Mouse (Mus musculus) left cerebral cortex, adult 18-20 months (tissue): ENCODE measurements at regions not wholly inside any gene's neighbourhood (a gene's known extent, or its start where the extent isn't known, plus 50 kb on each side); places are given as distances from the start of the nearest gene placed in this dataset.

Experiments
- DNase-seq, 2 experiments: peaks; one replicate each; pipeline ENCODE4 v3.0.0; 2021 to 2022; ENCODE audit warnings: low spot score in 2 of 2, mixed read lengths in 1 of 2

GRCm38 (mm10) chr9:87453261-87453660, 197.9 kb upstream of the Cep162 start:
- DNase-seq: no peak

- no peak for DNase-seq
These were observed 197.2 kb upstream of the Cep162 start for GRCm38 (mm10) chr9:87452571-87452970.

DNA sequence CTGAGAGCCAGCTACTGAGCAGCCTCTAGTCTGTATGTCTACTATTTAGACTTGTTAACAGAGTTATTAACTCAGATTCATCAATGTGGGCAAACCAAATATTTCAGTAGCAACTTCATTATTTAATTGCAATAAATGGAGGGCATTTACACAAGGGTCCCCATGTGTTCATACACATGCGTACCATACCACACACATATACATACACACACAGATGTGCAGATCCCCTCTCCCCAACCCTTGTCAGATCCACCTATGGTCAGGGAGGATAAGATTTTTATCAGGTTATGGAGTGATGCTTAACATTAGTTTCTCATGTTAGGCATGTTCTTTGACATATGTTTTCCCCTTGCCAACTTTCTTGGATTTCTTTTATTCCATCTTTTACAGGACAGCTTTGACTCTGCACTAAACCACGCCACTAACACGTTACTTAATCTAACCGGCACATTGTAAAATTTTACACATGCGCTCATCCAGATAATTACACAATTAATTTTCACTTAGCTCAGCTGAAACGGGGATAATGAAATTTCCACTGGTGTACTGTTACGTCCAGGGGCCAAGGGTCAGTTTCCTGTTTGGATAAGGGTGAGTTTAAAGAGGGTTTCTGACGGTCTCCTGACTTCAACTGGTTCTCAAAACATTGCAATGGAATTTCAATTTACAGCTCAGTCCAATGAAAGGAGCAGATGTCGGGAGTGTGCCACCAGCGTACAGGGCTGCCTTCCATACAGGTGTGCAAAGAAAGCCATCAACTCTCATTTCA, 188.3 kb upstream of the Cep162 start:
- DNase-seq: no peak

DNA sequence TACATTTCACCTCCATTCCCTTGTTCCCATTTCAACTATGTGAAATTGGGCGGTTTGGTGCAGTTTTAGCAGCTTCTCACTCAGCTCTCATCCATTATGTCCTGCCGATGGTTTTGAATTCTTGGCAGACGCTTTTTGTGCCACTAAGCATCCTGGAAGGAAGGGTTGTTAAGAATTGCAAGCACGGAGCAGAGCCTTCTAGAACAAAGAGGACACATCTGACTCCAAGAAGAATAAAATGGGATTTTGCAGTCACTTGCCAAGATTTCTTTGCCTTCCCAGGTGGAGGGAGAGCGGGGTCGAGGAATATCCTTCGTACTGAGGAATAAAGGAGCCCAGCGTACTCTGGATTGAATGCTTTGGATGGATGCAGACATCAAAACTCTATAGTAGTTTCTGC, 176.7 kb upstream of the Cep162 start:
- DNase-seq: no peak

GRCm38 (mm10) chr9:87431523-87431922, 176.2 kb upstream of the Cep162 start:
- DNase-seq: no peak

GRCm38 (mm10) chr9:87425201-87425600, 169.9 kb upstream of the Cep162 start:
- peak; percentile 28 to 29 for DNase-seq

DNA sequence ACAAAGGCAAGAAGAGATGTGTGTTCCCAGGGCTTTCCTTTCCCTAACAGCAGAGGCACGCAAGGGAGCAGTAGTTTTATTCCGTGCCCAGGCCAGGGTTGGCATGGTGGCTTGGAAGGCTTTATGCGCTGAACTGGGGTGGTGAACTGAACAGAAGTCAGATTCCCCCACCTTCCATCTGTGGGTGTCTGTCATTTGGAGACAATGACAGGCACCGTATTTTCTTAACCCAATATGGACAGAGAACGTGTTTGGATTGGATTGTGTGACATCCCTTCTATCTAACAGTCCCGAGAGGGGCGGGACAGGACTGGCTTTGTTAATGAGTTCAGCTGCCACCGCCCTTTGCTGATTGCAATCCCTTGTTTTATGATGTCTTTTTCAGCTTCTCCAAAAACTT, 165.8 kb upstream of the Cep162 start:
- DNase-seq: no peak

- DNase-seq: peak; percentile 68 to 73
These were observed 164.0 kb upstream of the Cep162 start for GRCm38 (mm10) chr9:87419376-87419775.

DNA sequence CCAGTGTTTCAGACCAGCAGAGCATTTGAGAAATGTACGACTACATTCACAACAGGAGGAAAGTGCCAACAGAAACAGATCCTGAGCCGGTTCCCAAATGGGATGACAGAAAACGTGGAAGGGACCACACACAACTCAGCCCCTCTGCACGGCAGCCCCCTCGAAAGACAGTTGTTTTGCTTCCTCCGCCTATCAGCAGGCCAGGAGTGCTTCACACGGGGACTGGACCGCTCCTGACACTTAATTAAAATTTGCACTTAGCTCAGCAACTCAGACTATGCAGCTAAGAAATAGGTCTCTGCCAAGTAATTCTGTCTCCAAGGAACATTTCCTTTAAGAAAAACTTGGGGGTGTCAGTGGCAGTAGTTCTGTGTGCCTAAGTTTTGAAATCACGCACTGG, 157.6 kb upstream of the Cep162 start:
- no peak for DNase-seq

DNA sequence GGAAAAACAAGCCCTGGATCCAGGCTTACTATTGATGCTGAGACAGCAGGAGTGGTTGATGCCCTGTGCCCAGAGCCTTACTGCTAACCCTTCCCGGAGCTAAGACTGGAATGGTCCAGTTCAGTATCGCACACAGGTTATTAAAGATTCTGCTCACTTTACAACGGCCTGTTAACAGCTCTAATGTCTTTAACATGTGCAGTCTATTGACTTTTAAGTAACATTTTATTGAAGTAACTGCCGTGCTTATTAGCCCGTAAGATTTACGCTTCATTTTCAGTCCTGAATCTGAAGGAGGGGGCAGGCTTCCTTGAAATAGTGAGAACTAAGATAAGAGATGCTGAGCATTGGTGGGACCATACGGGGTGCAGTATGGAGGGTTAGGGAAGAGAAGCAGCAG, 155.7 kb upstream of the Cep162 start:
- DNase-seq: no peak

GRCm38 (mm10) chr9:87409736-87410135, 154.4 kb upstream of the Cep162 start:
- DNase-seq: no peak

DNA sequence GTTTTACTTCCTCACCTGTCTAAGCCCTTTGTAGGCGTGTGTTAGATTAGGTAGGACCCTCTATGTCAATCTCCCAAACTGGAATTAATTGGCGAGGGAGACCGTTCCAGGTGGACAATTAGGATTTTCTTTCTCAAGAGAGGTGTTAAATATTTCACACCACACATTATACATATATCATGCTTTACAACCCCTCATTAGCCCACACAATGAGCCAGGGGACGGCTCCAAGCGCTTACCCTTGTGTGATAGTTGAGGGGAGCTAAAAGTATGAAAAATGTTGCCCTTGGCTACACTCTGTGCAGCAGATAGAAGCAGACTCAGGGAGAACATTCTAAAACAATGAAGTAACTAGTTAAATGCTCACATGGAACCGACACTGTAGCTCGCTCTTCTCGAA, 153.5 kb upstream of the Cep162 start:
- no peak for DNase-seq

DNA sequence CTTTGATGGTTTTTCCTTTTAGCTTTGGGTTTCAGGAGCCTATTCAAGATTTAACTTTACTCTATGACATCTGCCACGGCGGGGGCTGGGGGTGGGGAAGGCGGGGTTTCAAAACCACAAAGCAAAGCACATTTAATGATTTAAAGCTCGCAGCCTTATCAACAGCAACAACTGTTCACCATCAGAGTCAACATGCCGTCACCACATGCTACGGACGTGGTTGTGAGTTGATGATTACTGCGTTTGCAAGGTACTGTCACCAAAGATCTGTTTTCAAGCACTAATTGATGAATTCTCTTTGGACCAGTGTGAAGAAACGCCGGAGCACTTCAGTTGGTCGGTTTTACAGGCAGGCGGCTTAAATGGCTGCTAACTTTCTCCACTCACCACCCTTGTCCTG, 151.1 kb upstream of the Cep162 start:
- no peak for DNase-seq

DNA sequence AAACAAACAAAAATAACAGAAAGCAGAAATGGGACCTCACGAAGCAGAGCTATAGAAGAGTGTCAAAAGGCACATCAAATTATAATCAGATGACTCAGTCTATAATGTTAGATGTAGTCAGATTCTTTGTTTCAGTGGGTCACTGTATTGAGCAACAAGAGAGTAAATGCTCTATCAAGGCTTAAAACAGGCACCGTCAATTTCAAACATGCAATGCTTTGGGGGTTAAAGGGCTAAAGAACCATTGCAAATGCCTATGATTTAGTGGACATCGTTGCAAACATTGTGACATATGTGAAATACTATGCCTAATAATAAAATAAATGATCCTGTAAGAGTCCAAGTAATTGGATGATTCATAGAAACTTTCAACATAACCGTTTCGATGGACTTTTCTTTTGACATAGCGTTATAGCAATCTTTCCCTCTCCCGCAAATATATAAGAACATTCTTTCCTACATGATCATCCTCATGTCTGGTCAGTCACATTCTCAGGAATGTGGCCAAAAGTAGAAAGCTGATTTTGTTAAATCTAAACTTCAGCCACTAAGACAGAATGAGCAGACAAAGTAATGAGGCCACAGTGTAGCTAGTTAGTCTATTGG, 149.9 kb upstream of the Cep162 start:
- no peak for DNase-seq

DNA sequence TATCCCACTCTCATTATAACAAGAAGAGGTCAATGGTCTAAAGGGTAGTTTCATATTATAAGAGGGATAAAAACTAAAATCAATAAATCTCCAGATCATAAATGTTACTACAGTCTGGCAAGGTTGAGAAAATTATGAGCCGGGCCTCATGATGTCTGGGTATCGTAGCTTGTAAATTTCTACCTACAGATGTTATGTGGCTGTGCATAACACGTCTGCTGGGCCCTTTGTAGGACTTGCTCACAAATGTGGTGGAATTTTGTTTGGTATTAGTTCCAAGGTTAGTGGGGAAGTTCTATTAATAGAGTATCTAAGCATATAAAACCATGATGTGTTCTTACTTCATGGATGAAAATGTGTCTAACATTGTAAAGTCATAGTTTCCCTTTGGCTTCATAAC, 146.7 kb upstream of the Cep162 start:
- DNase-seq: no peak

- DNase-seq: no peak
These were observed 132.2 kb upstream of the Cep162 start for GRCm38 (mm10) chr9:87387516-87387915.

GRCm38 (mm10) chr9:87383513-87383912, 128.2 kb upstream of the Cep162 start:
- DNase-seq: no peak

GRCm38 (mm10) chr9:87377921-87378320, 122.6 kb upstream of the Cep162 start:
- DNase-seq: no peak

GRCm38 (mm10) chr9:87376731-87377310, 121.5 kb upstream of the Cep162 start:
- DNase-seq: no peak

DNA sequence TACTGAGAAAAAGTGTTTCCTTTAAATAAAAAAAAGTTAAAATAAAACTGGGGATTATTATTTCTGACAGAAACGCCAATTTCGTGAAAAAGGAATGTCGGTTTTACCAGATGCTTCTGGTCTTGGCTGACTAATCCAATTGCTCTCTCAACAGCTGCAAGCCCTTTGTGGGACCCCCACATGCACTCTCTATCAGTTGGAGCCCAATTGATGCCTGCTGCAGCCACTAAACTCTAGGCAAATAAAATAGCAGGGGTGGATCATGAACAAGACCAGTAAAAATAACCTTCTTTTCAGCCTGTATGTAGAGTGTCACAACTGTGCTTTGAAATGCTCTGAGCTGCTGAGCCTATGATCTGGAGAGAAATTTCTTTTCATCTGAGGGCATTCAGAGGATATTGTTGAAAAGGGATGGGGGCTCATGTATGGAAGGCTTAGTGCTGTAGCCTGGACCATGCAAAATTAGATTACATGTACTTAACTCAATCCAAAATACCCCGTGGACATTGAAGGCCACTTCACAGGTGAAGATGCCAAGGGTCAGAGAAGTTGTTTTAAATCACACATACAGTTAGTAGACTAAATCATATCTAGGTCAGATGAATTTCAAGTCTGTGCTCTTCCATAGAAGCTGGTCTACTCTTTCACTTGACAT, 117.0 kb upstream of the Cep162 start:
- DNase-seq: no peak

- DNase-seq: no peak
These were observed 113.7 kb upstream of the Cep162 start for GRCm38 (mm10) chr9:87369059-87369458.

DNA sequence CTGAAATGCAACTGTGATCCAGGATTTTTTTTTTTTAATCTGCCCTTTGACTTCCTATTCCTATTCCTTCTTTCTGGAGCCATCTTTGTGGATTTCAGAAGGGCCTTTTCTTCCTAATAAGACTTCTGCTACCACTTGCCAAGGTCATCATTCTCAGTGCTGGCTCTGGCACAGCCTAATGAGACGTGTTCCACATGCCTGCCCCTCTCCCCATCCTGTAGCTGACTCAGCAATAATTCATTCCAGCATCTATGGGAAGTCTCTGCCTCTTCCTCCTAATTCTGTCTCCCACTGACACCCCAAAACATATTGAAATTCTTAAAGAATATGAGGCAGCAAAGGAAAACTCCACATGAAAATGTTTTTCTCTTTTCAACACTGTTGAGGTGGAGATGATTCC, 91.7 kb upstream of the Cep162 start:
- no peak for DNase-seq
